Comparison of ENCODE assay signal across 12 mouse cellular contexts in the genomic region with DNA sequence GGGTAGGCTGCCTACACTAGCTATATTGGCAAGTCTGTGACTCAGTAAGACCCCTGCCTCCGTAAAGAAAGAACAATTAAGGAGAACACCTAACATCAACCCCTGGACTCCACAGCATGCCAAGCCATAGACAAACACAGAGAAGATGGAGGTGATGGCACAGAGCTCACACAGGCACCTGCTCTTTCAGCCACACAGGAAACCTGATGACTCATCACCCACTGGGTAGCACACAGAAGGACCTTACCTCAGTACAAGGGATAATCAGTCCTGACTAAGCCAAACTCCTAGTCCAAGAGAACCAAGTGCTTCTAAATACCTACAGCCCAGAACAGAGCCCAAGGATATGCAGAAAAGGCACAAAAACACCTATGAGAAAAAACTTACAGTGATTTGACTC.
"Had no signal": no experiment of that assay in that cellular context is flagged by ENCODE, and none has a peak within 500 bp of the region (broad histone marks: within the 10 kb centered on the region; RNA-seq: fewer than 3 reads in every experiment).

No protein-coding gene starts in this region.

- ATAC-seq: liver, postnatal 0 days had no signal

- H3K9me3 ChIP-seq: limb, embryonic 12.5 days; liver, embryonic 13.5 days; lung, embryonic 15.5 days; midbrain, embryonic 12.5 days; stomach, embryonic 15.5 days had no signal

- H3K4me2 ChIP-seq: limb, embryonic 12.5 days; liver, embryonic 13.5 days; lung, embryonic 15.5 days; midbrain, embryonic 12.5 days; stomach, embryonic 15.5 days had no signal

- H3K27ac ChIP-seq: left cerebral cortex, adult 2 months; limb, embryonic 12.5 days; liver, embryonic 13.5 days; lung, embryonic 15.5 days; midbrain, embryonic 12.5 days; stomach, embryonic 15.5 days had no signal

- H3K9ac ChIP-seq: limb, embryonic 12.5 days; liver, embryonic 13.5 days; liver, postnatal 0 days; lung, embryonic 15.5 days; midbrain, embryonic 12.5 days; stomach, embryonic 15.5 days had no signal

- H3K4me3 ChIP-seq: left cerebral cortex, adult 2 months; limb, embryonic 12.5 days; liver, embryonic 13.5 days; lung, embryonic 15.5 days; midbrain, embryonic 12.5 days; stomach, embryonic 15.5 days had no signal

- DNase-seq: kidney, postnatal 10 days; liver; liver, embryonic 13.5 days; liver, postnatal 0 days; right cerebral cortex, postnatal 14 days; thymus, adult 2 months; thymus, postnatal 36 days had no signal

- H3K27me3 ChIP-seq: limb, embryonic 12.5 days; liver, embryonic 13.5 days; lung, embryonic 15.5 days; midbrain, embryonic 12.5 days; stomach, embryonic 15.5 days had no signal

- H3K36me3 ChIP-seq: limb, embryonic 12.5 days; liver, embryonic 13.5 days; lung, embryonic 15.5 days; midbrain, embryonic 12.5 days; stomach, embryonic 15.5 days had no signal

- H3K4me1 ChIP-seq: limb, embryonic 12.5 days; lung, embryonic 15.5 days; stomach, embryonic 15.5 days had no signal
